Mouse (Mus musculus): Measurements from ENCODE around the gene Stpg2.
A peak's percentile ranks its signal among the peaks of the same experiment; 100 is the strongest.
"Not testable (repeated sequence)": the region's sequence is repeated elsewhere in the genome, so short reads cannot be mapped to it uniquely, and the experiment has no call there.

Stpg2 gene

GRCm38 (mm10) chr3:139419142-139419541 is 213.6 kb downstream of the Stpg2 start:
- no peak for DNase-seq (ENCODE audit: low spot score in 2 of 2)

- DNase-seq (ENCODE audit: low spot score in 2 of 2), result no peak
These were observed 236.7 kb downstream of the Stpg2 start for GRCm38 (mm10) chr3:139442170-139442569.

GRCm38 (mm10) chr3:139495939-139496338 is 290.4 kb downstream of the Stpg2 start:
- DNase-seq (ENCODE audit: low spot score in 2 of 2), result no peak

- no peak for DNase-seq (ENCODE audit: low spot score in 2 of 2)
These were observed 296.7 kb downstream of the Stpg2 start for GRCm38 (mm10) chr3:139502216-139502615.

- peak; percentile 29 to 43 for DNase-seq (ENCODE audit: low spot score in 2 of 2)
These were observed 303.9 kb downstream of the Stpg2 start for GRCm38 (mm10) chr3:139509275-139509985.

- DNase-seq (ENCODE audit: low spot score in 2 of 2), result no peak
These were observed 373.0 kb downstream of the Stpg2 start for GRCm38 (mm10) chr3:139578496-139578895.

- no peak for DNase-seq (ENCODE audit: low spot score in 2 of 2)
These were observed 375.8 kb downstream of the Stpg2 start for GRCm38 (mm10) chr3:139581298-139581697.

- no peak for DNase-seq (ENCODE audit: low spot score in 2 of 2)
These were observed 394.0 kb downstream of the Stpg2 start for GRCm38 (mm10) chr3:139599508-139599907.

GRCm38 (mm10) chr3:139608267-139608666 is 402.8 kb downstream of the Stpg2 start:
- not testable (repeated sequence) for DNase-seq (ENCODE audit: low spot score in 2 of 2)

- DNase-seq (ENCODE audit: low spot score in 2 of 2), result no peak
These were observed 409.1 kb downstream of the Stpg2 start for GRCm38 (mm10) chr3:139614641-139615040.

- DNase-seq (ENCODE audit: low spot score in 2 of 2), result no peak
These were observed 410.3 kb downstream of the Stpg2 start for GRCm38 (mm10) chr3:139615791-139616190.

GRCm38 (mm10) chr3:139637887-139638286 is 432.4 kb downstream of the Stpg2 start:
- no peak for DNase-seq (ENCODE audit: low spot score in 2 of 2)

GRCm38 (mm10) chr3:139651505-139651904 is 446.0 kb downstream of the Stpg2 start:
- DNase-seq (ENCODE audit: low spot score in 2 of 2), result no peak

GRCm38 (mm10) chr3:139659416-139659815 is 453.9 kb downstream of the Stpg2 start:
- no peak for DNase-seq (ENCODE audit: low spot score in 2 of 2)

- no peak for DNase-seq (ENCODE audit: low spot score in 2 of 2)
These were observed 456.7 kb downstream of the Stpg2 start for GRCm38 (mm10) chr3:139662241-139662640.

GRCm38 (mm10) chr3:139663712-139664245 is 458.3 kb downstream of the Stpg2 start:
- DNase-seq (ENCODE audit: low spot score in 2 of 2), result no peak

- no peak for DNase-seq (ENCODE audit: low spot score in 2 of 2)
These were observed 459.6 kb downstream of the Stpg2 start for GRCm38 (mm10) chr3:139665047-139665446.

GRCm38 (mm10) chr3:139676192-139676591 is 470.7 kb downstream of the Stpg2 start:
- no peak for DNase-seq (ENCODE audit: low spot score in 2 of 2)

- DNase-seq (ENCODE audit: low spot score in 2 of 2), result no peak
These were observed 471.2 kb downstream of the Stpg2 start for GRCm38 (mm10) chr3:139676723-139677122.

- not testable (repeated sequence) for DNase-seq (ENCODE audit: low spot score in 2 of 2)
These were observed 498.7 kb downstream of the Stpg2 start for GRCm38 (mm10) chr3:139704238-139704637.

- DNase-seq (ENCODE audit: low spot score in 2 of 2), result not testable (repeated sequence)
These were observed 501.9 kb downstream of the Stpg2 start for GRCm38 (mm10) chr3:139707396-139707795.

- DNase-seq (ENCODE audit: low spot score in 2 of 2), result no peak
These were observed 504.3 kb downstream of the Stpg2 start for GRCm38 (mm10) chr3:139709794-139710193.

GRCm38 (mm10) chr3:139728751-139729150 is 523.3 kb downstream of the Stpg2 start:
- DNase-seq (ENCODE audit: low spot score in 2 of 2), result no peak

- DNase-seq (ENCODE audit: low spot score in 2 of 2), result no peak
These were observed 523.8 kb downstream of the Stpg2 start for GRCm38 (mm10) chr3:139729248-139729647.
